10 mouse cellular contexts compared by ENCODE assay signal in genomic region chr10:95181553-95181952, GRCm38 (mm10).
A peak's percentile ranks its signal among the peaks of the same experiment; 100 is the strongest.
DNase-seq lines count a peak whose midpoint lies in the region; ATAC-seq and TF ChIP-seq lines count a peak whose summit lies in the region.
"Had no signal": no experiment of that assay in that cellular context is flagged by ENCODE, and none has a peak within 500 bp of the region (broad histone marks: within the 10 kb centered on the region; RNA-seq: fewer than 3 reads in every experiment).

No protein-coding gene starts in this region.

- H3K4me1 ChIP-seq in megakaryocyte, embryonic 14.5 days, result peaks cover 94% of the 10 kb centered on the region
- H3K4me1 ChIP-seq in hindbrain, postnatal 0 days (ENCODE audit: insufficient read depth, low read length), result peaks cover 9% of the 10 kb centered on the region

- peak overlapping the region; percentile 88 for H3K4me3 ChIP-seq in megakaryocyte, embryonic 14.5 days (replicated peaks)
- H3K4me3 ChIP-seq in hindbrain, postnatal 0 days (ENCODE audit: low read length), result no peak overlapping the region
- H3K4me3 ChIP-seq: heart, embryonic 15.5 days; limb, embryonic 15.5 days had no signal

- no peak for TF ChIP-seq CTCF in hindbrain, postnatal 0 days (IDR thresholded peaks at IDR 0.05; ENCODE audit: low read depth)

- peak; percentile 67 to 73 for DNase-seq in cerebellum, postnatal 14 days
- no peak for DNase-seq in cerebellum, postnatal 36 days
- DNase-seq in hindbrain, postnatal 0 days (ENCODE audit: low spot score), result peak; percentile 79
- peak; percentile 39 for DNase-seq in right cerebral cortex, postnatal 4 days
- no peak for DNase-seq in spleen, adult 12 weeks (ENCODE audit: low spot score)

- no peak overlapping the region for H3K27ac ChIP-seq in hindbrain, postnatal 0 days
- H3K27ac ChIP-seq: heart, embryonic 15.5 days; limb, embryonic 15.5 days had no signal

- ATAC-seq in megakaryocyte, adult 5-6 weeks (ENCODE audit: poor library complexity, severe bottlenecking), result no peak
- peak; percentile 60 for ATAC-seq in hindbrain, postnatal 0 days
- no peak for ATAC-seq in monocyte, adult 5-6 weeks (replicated peaks; ENCODE audit: insufficient number of reproducible peaks, low FRiP score, low TSS enrichment, poor library complexity, severe bottlenecking)

- H3K9me3 ChIP-seq in megakaryocyte, embryonic 14.5 days, result no peaks in the 10 kb centered on the region
- no peaks in the 10 kb centered on the region for H3K9me3 ChIP-seq in hindbrain, postnatal 0 days (ENCODE audit: low read length)
- H3K9me3 ChIP-seq: heart, embryonic 15.5 days; limb, embryonic 15.5 days had no signal

- WGBS in hindbrain, postnatal 0 days, result 37% methylated on average over 10 of the region's 10 CpGs

- H3K27me3 ChIP-seq in megakaryocyte, embryonic 14.5 days (replicated peaks), result no peaks in the 10 kb centered on the region
- H3K27me3 ChIP-seq in hindbrain, postnatal 0 days (ENCODE audit: insufficient read depth, low read length), result no peaks in the 10 kb centered on the region
- H3K27me3 ChIP-seq: heart, embryonic 15.5 days; limb, embryonic 15.5 days had no signal

- H3K36me3 ChIP-seq in megakaryocyte, embryonic 14.5 days (replicated peaks; ENCODE audit: low read length), result peaks cover 27% of the 10 kb centered on the region
- no peaks in the 10 kb centered on the region for H3K36me3 ChIP-seq in hindbrain, postnatal 0 days (ENCODE audit: insufficient read depth, low read length)
- H3K36me3 ChIP-seq: heart, embryonic 15.5 days; limb, embryonic 15.5 days had no signal

- no peak overlapping the region for H3K9ac ChIP-seq in hindbrain, postnatal 0 days (replicated peaks; ENCODE audit: low read length)
- H3K9ac ChIP-seq: heart, embryonic 15.5 days; limb, embryonic 15.5 days had no signal

- H3K4me2 ChIP-seq in hindbrain, postnatal 0 days (ENCODE audit: low read depth, low read length), result peak overlapping the region; percentile 43
- H3K4me2 ChIP-seq: heart, embryonic 15.5 days; limb, embryonic 15.5 days had no signal

Comparison
In these comparisons a context has a peak if more than half of its experiments do, and no peak if none do; other contexts are left out.
1. DNase-seq: peak in cerebellum, postnatal 14 days (2 of 2), hindbrain, postnatal 0 days (single experiment) and right cerebral cortex, postnatal 4 days (single experiment); none in cerebellum, postnatal 36 days (0 of 2) and spleen, adult 12 weeks (single experiment).